Mouse (Mus musculus) embryonic facial prominence, embryonic 14.5 days (tissue): ENCODE measurements around the gene Krt33b. TPM values are rescaled to one million over a fixed set of nuclear protein-coding genes. Genes with fewer than 3 reads are reported as not detected.
A peak's percentile ranks its signal among the peaks of the same experiment; 100 is the strongest.

ENCODE experiments used
- ATAC-seq: fragments of 200-750 bp; cut with Nextera tagmentation; 2 replicates; pipeline ENCODE4 v1.8.0; 2017; ENCODE audit warnings: low read depth, moderate number of reproducible peaks, moderate TSS enrichment
- DNase-seq: peaks from one replicate; pipeline ENCODE4 v3.0.0-alpha.2; 2015; ENCODE audit warnings: low spot score
- H3K27ac ChIP-seq: fragments of 300-500 bp; sonication (generic); replicated peaks from 2 replicates; pipeline ENCODE4 v1.5.1; 2014; ENCODE audit warnings: low read depth, mild to moderate bottlenecking, low read length, moderate library complexity
- H3K27me3 ChIP-seq: fragments of 300-500 bp; sonication (generic); replicated peaks from 2 replicates; pipeline ENCODE4 v1.6.1; 2014; ENCODE audit warnings: low read length; ENCODE audit not compliant: control insufficient read depth, insufficient read depth
- H3K36me3 ChIP-seq: fragments of 300-500 bp; sonication (generic); 2 replicates; pipeline ENCODE4 v1.6.1; 2014; ENCODE audit warnings: low read length, mixed read lengths; ENCODE audit not compliant: control insufficient read depth, insufficient read depth
- H3K4me1 ChIP-seq: fragments of 300-500 bp; sonication (generic); 2 replicates; pipeline ENCODE4 v1.6.1; 2014; ENCODE audit warnings: antibody characterized with exemption, low read length; ENCODE audit not compliant: control insufficient read depth, insufficient read depth
- H3K4me2 ChIP-seq: fragments of 300-500 bp; sonication (generic); 2 replicates; pipeline ENCODE4 v1.6.1; 2014; ENCODE audit warnings: low read depth, mild to moderate bottlenecking, low read length, moderate library complexity, mixed read lengths
- H3K4me3 ChIP-seq: fragments of 300-500 bp; sonication (generic); 2 replicates; pipeline ENCODE4 v1.5.1; 2014; ENCODE audit warnings: low read depth, mild to moderate bottlenecking, low read length
- H3K9ac ChIP-seq: fragments of 300-500 bp; sonication (generic); 2 replicates; pipeline ENCODE4 v1.6.1; 2014; ENCODE audit warnings: low read depth, mild to moderate bottlenecking, low read length, moderate library complexity, mixed read lengths
- H3K9me3 ChIP-seq: fragments of 300-500 bp; sonication (generic); 2 replicates; pipeline ENCODE4 v1.6.1; 2016; ENCODE audit warnings: low read length; ENCODE audit not compliant: control insufficient read depth
- WGBS: fragments of 180-500 bp; shearing (Covaris S2); extraction: QIAGEN DNeasy Blood & Tissue Kit; methylation state at CpG from one replicate; pipeline ENCODE4 v1.1.7; 2014; 5-methylcytosine and 5-hydroxymethylcytosine counted together
- polyA plus RNA-seq: library from polyadenylated mRNA; unstranded; fragments of >200 nt; fragmentation: Nextera tagmentation; extraction: Ambion mirVana; gene quantifications from 2 replicates; pipeline ENCODE4 v1.2.1, GENCODE M21; 2014

Gene Krt33b
- 0.96 and 1.3 TPM in 2 replicates for polyA plus RNA-seq

DNA sequence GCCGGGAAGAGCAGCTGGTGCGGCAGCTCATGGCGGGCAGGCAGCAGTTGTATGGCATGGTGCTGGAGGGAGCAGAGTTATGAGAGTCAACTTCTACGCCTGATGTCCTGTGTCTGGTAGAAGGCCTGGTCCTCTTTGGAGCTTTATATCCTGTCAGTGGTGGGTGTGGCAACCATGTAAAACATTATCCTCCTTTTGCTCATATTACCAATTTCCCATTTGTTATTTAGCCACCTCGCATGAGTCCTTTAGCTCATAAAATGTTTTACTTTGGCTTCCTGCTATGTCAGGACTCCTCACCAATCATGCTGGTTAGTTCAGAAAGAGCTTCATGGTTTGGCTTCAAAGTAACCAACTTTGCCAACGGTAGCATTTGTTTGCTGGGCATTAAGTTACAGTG is at the start of gene Krt33b:
TSS of gene Krt33b (minus strand) at position 101 of the 400 bp plus-strand sequence.
- no peaks in the 10 kb centered on the region for H3K36me3 ChIP-seq
- ATAC-seq (no peak), DNase-seq (no peak)
- WGBS = 87% methylated on average over 6 of the region's 6 CpGs
- H3K4me3 ChIP-seq = no peak within 1 kb of the TSS
- no peaks in the 10 kb centered on the region for H3K27me3 ChIP-seq
- no peak within 1 kb of the TSS for H3K9ac ChIP-seq
- H3K4me1 ChIP-seq = no peaks in the 10 kb centered on the region
- no peak within 1 kb of the TSS for H3K27ac ChIP-seq
- no peaks in the 10 kb centered on the region for H3K9me3 ChIP-seq
- no peak within 1 kb of the TSS for H3K4me2 ChIP-seq

DNA sequence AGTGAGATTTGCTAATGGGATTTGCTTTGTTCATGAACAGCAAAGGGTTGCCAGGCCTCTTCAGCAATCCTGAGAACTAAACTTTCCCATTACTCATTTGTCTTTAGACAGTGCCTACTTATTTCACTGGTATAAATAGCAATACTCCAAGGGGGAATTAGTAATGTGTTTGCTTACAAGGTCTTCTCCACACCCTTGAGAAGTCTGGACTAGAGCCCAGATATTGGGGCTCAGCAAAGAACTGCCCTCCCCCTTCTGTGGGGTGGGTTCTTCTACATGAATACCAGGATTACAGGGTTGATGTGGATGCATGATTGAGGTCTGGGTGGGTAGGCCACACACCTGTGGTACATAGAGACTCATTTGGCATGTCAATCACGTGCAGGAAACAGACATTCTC is 44.2 kb upstream of the Krt33b start:
- peak; percentile 53 for ATAC-seq
- 50% methylated on average over 1 of the region's 1 CpGs for WGBS

DNA sequence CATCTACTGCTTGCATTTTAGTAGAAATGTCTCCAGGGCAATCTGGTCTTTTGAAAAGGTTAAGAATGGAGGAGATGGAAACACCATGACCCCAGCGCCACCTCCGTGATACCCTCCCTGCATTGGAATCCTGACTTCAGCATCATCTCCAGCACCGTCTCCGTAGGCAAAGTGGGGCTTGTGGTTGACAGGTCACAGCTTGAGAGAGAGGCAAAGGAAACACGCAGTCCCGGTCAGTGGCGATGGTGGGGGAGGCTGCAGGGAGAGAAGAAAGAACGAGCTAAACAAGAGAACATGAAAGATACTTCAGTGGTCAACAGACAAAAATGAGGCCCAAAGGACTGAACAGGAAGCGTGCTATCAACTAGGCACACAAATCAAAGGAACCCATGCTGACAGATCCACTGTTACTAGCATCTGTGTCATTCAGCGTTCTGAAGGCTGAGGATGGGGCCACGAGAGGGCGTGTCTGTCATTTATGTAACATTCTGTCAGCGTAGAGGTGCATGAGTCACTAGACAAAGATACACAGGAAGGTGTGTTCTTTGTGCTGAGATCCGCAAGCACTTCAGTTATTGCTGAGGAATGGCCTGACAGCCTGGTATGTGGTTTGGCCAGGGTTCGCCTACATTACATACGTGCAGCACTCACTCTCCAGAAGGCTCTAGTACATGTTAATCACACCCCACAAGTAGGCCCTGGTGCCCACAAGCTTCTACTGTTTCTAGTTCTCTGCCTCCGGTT is 37.8 kb upstream of the Krt33b start:
- WGBS = 64% methylated on average over 17 of the region's 17 CpGs
- peak; percentile 44; the same call in 1 of the 2 replicates for ATAC-seq
- Histone ChIP-seq H3K27me3 (no peaks in the 10 kb centered on the region), H3K4me3 (no peak overlapping the region), H3K9me3 (no peaks in the 10 kb centered on the region), H3K36me3 (no peaks in the 10 kb centered on the region), H3K4me2 (no peak overlapping the region), H3K9ac (no peak overlapping the region), H3K27ac (peak overlapping the region; percentile 40; the same call in 1 of the 2 replicates), H3K4me1 (no peaks in the 10 kb centered on the region)
- peak; percentile 75 for DNase-seq

More for the DNA sequence above, 44.2 kb upstream of the Krt33b start:
- peak; percentile 79 for DNase-seq
- no peaks in the 10 kb centered on the region for H3K9me3 ChIP-seq
- no peak overlapping the region for H3K27ac ChIP-seq
- no peaks in the 10 kb centered on the region for H3K4me1 ChIP-seq
- H3K36me3 ChIP-seq = no peaks in the 10 kb centered on the region
- no peak overlapping the region for H3K4me3 ChIP-seq
- H3K4me2 ChIP-seq = no peak overlapping the region
- no peaks in the 10 kb centered on the region for H3K27me3 ChIP-seq
- no peak overlapping the region for H3K9ac ChIP-seq

DNA sequence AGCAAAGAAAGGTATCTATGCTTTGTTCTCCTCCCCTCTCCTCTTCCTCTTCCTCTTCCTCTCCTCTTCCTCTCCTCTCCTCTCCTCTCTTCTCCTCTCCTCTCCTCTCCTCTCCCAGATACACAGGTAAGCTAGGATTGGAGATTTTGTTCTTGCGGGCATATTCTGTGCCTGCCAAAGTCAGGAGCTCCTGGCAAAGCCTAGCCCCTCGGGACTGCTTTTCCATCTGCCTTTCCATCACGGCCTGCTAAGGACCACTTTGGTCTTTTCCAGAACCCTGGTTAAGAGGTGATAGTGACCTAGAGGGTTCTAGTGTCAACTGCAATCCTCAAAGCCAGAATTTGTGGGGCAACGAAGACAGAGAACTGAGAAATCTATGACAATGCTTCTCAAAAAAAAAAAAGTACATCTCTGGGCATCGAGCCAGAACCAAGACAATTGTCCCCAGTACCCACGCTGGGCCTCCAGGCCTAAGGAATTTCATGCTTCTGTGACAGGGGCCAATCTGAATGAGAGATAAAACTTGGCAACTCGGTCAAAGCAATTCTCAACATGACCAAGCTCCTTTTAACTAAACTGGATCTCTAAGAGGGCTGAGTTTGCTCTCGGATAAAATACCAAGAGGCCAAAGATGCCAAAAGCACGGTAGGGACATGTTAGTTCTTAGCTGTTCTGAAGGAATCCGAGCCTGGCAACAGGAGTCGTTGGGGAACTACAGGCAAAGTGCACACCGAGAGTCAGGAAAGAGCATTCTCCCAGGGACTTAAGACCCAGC is 36.8 kb upstream of the Krt33b start:
- peak; percentile 65 for DNase-seq
- H3K4me1 ChIP-seq = no peaks in the 10 kb centered on the region
- no peak overlapping the region for H3K4me2 ChIP-seq
- 66% methylated on average over 12 of the region's 12 CpGs for WGBS
- no peak overlapping the region for H3K9ac ChIP-seq
- no peaks in the 10 kb centered on the region for H3K27me3 ChIP-seq
- H3K4me3 ChIP-seq = no peak overlapping the region
- no peaks in the 10 kb centered on the region for H3K36me3 ChIP-seq
- no peak for ATAC-seq
- H3K9me3 ChIP-seq = no peaks in the 10 kb centered on the region
- no peak overlapping the region for H3K27ac ChIP-seq

DNA sequence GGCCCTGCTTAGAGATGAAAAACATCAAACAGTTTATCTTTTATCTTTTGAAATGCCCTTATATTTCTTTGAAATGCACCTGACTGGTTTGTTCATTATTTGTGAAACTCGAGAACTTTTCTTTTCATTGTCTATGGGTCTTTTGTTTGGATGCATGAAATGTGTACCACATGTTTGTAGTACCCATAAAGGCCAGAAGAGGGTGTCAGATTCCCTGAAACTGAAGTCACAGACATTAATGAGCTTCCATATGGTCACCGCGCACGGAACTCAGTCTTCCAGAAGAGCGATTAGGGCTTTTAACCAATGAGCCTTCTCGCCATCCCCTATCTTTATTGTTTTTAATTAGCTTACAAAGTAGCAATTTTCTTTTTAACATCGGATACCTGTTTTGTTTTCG is 29.2 kb upstream of the Krt33b start:
- no peak overlapping the region for H3K9ac ChIP-seq
- no peak for DNase-seq
- no peak for ATAC-seq
- H3K36me3 ChIP-seq = no peaks in the 10 kb centered on the region
- H3K4me2 ChIP-seq = no peak overlapping the region
- no peaks in the 10 kb centered on the region for H3K27me3 ChIP-seq
- H3K4me1 ChIP-seq = no peaks in the 10 kb centered on the region
- H3K27ac ChIP-seq = no peak overlapping the region
- no peak overlapping the region for H3K4me3 ChIP-seq
- no peaks in the 10 kb centered on the region for H3K9me3 ChIP-seq
- 78% methylated on average over 8 of the region's 8 CpGs for WGBS

DNA sequence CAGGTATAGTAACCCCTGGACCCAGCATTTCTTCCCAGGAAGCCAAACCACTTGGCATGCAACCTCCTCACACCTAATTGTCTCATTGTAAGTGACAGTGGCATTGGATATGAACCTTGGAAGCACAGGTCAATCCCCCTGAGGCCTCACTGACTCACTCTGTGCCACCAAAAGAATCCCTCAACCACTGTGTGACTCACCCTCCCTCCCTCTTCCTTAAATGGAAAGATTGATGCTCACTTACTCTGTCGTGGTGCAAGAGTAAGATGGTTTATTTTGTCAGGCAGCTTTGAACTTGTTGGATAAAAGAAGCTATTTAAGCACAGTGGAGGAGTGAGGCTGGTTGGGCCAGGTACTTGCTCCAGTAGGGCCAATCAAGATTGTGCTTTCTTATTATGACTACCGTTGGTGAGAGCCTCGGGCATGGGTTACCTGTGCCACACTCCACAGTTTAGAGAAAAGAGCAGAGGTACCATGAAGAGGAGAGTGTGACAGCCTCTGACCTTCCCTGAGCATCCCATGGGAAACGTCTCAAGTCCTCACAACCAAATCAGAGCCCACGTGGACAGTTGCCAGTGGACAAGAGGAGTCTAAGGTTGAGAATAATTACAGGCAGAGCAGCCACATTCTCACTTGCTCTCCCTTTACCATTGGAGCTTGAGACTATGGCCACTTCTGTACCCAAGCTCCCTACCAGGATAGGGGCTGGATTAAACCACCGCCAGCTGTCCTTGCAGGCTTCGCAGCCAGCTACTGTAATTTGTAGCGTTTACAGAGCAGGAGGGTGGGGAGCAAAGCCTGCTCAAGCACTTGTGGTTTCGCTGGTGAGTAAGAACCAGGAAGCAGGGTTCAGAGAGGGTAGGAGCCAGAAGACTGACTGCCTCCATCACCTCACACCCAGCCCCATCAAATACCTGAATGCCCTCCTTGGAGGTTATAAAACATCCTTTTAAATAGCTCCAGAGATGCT is 26.3 kb upstream of the Krt33b start:
- ATAC-seq = no peak

DNA sequence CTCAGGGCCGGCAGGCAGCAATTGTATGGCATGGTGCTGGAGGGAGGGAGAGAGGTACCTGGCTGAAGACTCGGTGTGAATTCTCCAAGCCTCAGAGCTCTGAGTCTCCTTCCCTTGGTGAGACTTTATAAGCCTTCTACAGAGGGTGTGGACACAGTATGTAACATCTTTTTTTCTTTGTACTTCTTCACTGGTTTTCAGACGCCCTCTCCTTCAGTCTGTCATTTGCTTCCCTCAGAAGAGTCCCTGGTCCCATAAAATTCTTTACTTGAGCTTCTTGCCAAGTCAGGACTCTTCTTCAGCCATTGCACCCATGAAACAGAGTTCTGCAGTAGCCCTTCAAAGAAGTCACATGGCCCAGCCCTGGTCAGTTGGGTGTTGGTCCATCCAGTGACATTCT is 20.8 kb upstream of the Krt33b start, which contains the start of gene Krt31:
TSS of gene Krt31 (minus strand) at position 101 of the 400 bp plus-strand sequence.
- H3K27ac ChIP-seq = no peak within 1 kb of the TSS
- DNase-seq (no peak), ATAC-seq (no peak)
- H3K27me3 ChIP-seq = no peaks in the 10 kb centered on the region
- no peak within 1 kb of the TSS for H3K4me2 ChIP-seq
- H3K4me3 ChIP-seq = no peak within 1 kb of the TSS
- H3K4me1 ChIP-seq = no peaks in the 10 kb centered on the region
- 82% methylated on average over 2 of the region's 3 CpGs for WGBS
- H3K36me3 ChIP-seq = no peaks in the 10 kb centered on the region
- H3K9me3 ChIP-seq = no peaks in the 10 kb centered on the region
- H3K9ac ChIP-seq = no peak within 1 kb of the TSS

More for the DNA sequence above, 26.3 kb upstream of the Krt33b start:
- DNase-seq = peak; percentile 19
- WGBS = 64% methylated on average over 9 of the region's 9 CpGs
- Histone ChIP-seq H3K9ac (no peak overlapping the region), H3K36me3 (no peaks in the 10 kb centered on the region), H3K27ac (no peak overlapping the region), H3K4me3 (no peak overlapping the region), H3K4me1 (no peaks in the 10 kb centered on the region), H3K4me2 (no peak overlapping the region), H3K9me3 (no peaks in the 10 kb centered on the region), H3K27me3 (no peaks in the 10 kb centered on the region)

DNA sequence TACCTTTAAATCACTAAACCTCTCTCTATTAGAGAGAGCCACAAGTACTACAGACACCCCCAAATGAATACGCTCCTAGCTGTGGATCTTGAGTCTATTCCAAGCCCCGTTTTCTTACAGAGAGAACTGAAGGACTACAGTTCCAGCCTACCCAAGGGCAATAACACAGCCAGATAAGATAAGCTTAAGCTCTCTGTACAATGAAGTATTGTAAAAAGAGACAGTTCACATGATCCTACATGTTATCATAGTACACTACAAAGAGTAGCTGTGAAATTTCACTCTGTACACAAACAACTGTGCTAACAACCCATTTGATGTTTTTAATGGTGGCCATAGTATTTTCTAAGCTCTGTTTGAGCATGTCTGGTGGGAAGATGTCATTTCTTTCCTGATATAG is 17.5 kb upstream of the Krt33b start:
- Histone ChIP-seq H3K9me3 (no peaks in the 10 kb centered on the region), H3K27me3 (no peaks in the 10 kb centered on the region), H3K4me1 (no peaks in the 10 kb centered on the region), H3K27ac (no peak overlapping the region), H3K36me3 (no peaks in the 10 kb centered on the region), H3K9ac (no peak overlapping the region), H3K4me3 (no peak overlapping the region), H3K4me2 (no peak overlapping the region)
- DNase-seq = no peak
- WGBS = 77% methylated on average over 2 of the region's 2 CpGs
- ATAC-seq = no peak
